Mouse (Mus musculus) natural killer cell, adult 2 months (primary cell): ENCODE results near the gene Srp9.

Experiments
- DNase-seq, 2 experiments: peaks; one replicate each; pipeline ENCODE4 v3.0.0; 2022; ENCODE audit warnings: low spot score in 2 of 2

The Srp9 gene

GRCm38 (mm10) chr1:182124506-182124905 is at the start of gene Srp9:
TSS of gene Srp9 (plus strand) at chr1:182124737.
- DNase-seq, result peak; percentile 95 to 97

DNA sequence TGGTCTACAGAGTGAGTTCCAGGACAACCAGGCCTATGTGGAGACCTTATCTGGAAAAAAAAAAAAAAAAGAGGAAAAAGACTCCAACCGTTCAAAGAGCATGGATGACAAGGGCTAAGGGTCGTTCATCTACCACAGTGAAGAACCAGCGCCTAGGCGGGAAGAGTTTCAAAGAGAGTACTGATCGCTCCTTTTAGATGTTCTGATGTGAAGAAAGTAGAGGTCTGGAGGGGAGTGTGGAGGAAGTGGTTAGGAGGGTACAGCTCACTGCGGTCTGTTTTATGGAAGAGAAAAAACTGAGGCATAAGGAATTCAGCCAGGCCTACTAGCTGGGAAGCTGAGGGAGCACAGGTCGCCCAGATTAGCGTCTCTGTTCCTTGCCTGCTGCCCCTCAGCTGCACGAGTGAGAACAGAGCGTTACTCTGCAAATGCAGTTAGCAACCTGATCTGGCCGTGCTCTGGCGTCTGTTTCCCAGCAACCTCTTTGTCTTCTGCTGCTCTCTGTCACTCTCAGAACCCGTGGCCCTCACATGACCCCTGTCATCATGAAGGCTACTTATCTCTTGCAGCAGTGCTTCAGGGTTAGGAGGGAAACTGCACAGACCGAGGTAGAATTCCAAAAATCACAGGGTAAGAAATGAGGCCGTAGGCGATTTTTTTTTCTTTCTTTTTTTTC is 42.7 kb upstream of the Srp9 start:
- DNase-seq, result no peak

DNA sequence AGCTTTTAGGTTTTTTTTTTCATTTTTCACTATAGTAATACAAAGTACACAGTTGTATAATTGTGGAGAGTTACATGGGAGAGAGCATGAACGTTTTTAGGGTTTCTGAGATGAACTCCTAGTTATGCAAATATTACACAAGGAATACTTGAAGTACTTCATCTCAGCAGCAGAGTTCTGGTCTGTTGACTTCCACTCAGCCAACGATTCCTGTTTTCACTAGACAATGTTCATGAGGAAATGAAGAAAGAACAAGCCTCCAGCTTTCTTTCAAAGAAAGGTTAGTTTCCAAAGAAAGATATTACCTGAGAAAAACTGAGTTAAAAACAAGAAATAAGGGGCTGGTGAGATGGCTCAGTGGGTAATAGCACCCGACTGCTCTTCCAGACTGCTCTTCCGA is 41.1 kb upstream of the Srp9 start:
- no peak for DNase-seq

DNA sequence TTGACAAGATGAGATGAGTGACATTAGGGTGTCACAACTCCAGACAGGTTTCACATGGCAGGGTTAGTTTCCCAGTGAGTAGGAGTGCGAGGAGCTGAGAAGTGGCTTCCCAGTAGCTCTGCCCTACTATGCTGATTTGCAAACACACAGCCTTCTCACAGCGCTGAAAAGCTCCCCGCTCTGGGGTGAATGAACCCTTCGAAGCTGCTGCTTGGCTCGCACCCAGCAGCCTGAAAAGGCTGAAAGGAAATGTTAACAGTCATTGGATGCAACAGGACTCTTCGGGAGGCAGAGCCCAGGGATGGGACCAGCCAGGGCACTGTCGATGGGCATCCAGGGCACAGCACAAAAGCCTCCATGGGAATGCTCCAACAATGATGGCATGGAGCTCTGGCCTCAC is 37.8 kb upstream of the Srp9 start:
- no peak for DNase-seq

- no peak for DNase-seq
Measured at GRCm38 (mm10) chr1:182087351-182087750, 37.2 kb upstream of the Srp9 start.

DNA sequence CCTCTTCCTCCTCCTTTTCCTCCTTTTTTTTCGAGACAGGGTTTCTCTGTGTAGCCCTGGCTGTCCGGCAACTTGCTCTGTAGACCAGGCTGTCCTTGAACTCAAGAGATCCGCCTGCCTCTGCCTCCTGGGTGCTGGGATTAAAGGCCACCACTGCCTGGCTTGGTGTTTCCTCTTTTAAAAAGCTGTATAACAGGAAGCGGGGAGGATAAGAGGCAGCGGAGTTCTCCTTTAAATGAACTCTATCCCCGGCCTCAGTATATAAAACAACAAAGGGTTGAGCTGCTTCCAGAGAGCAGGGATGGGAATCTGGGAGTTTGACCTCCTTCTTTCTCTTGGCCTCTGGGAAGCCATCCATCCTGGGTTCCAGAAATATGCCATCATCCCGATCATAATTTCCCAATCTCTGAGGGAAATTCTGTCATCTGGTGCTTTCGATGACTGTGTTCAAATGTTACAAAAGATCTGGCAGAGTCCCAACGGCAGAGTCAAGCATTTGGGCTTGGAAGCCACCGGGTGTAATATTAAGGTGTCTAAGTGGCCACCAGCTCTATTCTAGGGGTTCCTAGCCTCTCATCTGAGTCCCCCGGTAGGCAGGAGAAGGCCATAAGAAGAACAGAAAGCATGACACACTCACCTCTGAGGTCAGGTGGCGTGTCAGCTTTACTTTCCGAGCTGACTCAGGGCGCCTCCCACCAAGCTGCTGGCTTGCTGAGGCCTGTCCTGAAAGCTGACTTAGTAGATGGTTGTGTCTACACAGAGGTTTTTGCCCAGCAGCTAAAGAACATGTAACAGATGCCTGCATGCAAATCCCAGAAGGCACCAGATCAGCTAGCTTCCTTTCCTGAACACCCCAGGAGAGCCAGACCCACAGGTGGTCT is 36.5 kb upstream of the Srp9 start:
- DNase-seq, result no peak

GRCm38 (mm10) chr1:182088844-182089418 is 35.6 kb upstream of the Srp9 start:
- no peak for DNase-seq

DNA sequence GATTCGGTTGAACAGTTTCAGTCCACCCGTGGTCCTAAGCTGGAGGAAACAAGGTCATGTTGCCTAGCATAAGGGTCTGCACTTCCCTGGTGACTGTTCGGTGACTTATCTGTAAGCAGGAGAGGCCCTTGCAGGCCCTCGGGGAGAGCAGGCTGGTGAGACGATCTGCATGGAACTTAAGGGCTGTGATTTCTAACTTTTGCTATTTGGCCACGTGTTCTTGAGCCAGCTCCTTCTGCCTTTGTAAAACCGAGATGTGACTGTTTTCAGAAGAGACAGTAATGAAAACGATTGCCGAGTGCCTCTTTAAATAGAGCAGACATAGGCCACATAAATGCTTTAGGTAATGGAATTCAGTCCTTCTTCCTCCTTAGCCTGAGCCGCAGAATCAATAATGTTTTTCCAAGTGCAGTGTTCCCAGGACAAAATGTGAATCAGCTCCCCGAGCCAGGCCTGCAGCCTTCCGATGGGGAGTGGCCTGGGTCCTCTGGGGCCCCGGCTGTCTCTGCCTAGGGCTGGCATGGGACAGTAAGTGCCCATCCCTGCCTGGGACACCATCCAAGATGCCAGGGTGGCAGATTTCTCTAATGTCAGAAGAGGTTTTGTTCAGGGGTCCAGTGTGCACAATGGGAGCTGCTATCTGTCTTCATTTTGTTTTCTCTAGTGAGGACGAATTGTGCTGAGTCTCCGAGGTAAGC is 34.8 kb upstream of the Srp9 start:
- no peak for DNase-seq

DNA sequence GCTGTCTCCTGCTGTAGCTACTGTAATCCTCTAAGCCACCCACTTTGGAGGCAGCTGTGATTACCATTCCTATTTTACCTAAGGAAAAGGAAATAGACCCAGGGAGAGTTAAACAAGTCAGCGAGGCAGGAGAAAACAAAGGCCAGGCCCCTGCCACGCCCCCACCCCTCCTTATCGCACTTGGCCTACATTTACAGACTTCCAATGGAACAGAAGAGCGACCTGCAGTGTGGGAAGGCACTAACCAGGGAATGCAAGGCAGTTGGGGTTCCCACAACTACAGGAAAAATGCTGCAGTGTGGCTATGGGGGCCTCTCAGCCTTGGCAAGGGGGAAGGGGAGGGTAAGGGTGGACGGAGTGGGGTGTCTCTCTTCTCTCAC is 34.2 kb upstream of the Srp9 start:
- DNase-seq, result no peak

- no peak for DNase-seq
Measured at GRCm38 (mm10) chr1:182091261-182091660, 33.3 kb upstream of the Srp9 start.

GRCm38 (mm10) chr1:182091746-182092412 is 32.7 kb upstream of the Srp9 start:
- DNase-seq, result no peak

DNA sequence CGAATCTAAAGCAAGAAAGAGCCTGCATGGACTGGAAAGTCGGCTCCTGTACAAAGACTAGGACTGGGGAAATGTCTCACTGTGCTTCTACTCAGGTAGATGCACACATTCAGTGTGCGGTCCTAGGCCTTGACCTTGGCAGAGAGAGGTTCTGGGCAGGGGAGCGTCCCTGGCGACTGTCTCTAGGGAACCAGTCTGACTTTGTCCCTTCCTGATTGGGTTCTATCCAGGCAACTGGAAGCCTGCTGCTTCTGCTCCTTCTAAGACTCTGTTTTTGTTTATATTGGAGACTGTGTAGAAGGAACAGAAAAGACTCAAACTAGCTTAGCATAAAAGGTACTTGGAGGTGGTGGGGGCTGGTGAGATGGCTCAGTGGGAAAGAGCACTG is 32.1 kb upstream of the Srp9 start:
- no peak for DNase-seq

DNA sequence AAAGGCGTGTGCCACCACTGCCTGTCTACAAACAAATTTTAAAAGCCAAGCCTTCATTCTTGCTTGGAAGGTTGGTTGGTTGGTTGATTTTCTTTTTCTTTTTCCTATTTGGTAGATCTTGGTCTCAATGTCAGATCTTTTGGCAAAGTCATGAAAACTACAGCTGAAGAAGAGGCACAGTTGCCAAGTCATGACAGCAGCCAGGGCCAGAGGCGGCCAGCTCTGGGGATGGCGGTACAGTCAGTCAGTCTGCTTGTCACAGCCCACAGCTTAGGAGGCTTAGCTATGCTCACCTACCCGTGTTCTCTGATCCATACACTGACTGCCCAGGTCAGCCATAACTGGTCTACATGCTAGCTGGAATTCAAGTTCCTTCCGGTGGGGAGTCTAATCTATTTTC is 31.1 kb upstream of the Srp9 start:
- DNase-seq, result no peak

GRCm38 (mm10) chr1:182094473-182095136 is 29.9 kb upstream of the Srp9 start:
- DNase-seq, result no peak

- no peak for DNase-seq
Measured at GRCm38 (mm10) chr1:182095240-182095741, 29.2 kb upstream of the Srp9 start.

DNA sequence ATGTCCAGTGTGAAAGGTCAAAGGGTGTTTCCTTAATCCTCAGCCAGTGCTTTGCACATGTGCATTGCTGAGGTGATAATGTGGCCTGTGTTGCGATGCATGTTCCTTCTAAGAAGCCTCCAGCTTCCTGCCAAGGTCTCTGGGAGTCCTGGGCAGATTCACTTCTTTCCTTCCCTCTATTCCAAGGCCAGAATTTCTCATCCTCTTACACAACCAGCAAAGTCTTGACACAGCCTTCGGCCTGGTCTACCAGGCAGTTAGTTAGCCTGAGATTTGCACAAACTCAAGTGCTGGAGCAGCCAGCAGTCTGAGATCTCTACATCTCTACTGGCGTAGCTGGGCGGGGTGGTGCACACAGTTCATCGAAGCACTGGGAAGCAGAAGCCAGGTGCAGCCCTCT is 27.8 kb upstream of the Srp9 start:
- DNase-seq, result no peak

DNA sequence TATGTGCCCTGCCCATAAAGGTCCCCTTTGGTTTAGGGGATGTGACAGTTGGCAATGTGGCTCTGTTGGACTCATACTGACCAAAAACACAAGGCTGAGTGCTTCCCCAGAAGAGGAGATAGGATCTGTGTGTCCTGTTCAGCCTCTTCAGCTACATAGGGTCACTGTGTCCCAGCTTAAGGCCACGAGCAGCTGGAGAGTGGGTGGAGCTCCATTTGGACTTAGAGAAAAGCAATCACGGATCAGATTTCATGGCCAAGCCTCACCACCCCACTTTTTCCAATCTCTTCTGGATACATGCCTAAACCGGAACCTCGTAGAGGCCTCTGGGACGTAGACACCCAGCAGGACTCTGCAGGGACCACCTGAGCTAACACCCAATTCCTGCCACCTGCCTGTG is 25.5 kb upstream of the Srp9 start:
- DNase-seq, result no peak

DNA sequence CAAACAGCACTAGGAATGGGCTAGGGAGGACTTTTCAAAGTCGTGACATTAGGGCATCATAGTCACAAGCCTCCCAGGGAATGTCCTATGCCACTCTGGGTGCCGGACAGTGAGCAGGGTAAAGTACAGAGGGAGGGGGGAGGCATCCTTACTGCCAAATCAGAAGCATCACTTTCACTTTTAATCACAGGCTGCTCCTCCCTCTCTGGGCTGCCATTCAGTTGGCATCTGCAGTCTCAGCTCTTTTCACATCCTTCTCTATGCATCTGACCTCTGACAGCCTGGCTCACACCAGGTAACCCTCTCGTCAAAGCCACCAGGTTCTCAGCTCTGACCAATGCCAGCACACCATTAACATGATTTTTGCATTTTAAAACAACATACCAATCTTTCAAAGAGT is 24.1 kb upstream of the Srp9 start:
- no peak for DNase-seq

DNA sequence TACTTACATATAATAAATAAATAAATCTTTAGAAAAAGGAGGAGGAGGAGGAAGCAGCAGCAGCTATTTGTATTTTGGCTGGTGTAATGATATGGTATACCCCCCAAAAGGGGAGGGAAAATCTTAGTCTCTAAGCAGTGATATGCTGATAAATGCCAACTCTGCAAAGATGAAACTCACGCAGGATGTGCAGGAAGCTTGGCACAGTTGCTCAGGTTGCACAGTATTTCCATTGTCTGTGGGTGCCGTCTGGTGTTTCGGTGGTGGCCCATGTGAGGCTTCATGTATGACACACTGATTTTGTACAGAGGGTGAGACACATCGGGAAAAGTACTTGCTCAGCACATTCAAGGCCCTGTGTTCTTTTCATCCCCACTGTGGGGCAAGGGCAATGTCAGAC is 23.1 kb upstream of the Srp9 start:
- DNase-seq, result no peak

GRCm38 (mm10) chr1:182102706-182103105 is 21.8 kb upstream of the Srp9 start:
- no peak for DNase-seq

- no peak for DNase-seq
Measured at GRCm38 (mm10) chr1:182103436-182103835, 21.1 kb upstream of the Srp9 start.
